Mouse (Mus musculus): ENCODE data around the gene Asgr2. TPM values are rescaled to one million over a fixed set of nuclear protein-coding genes. Genes with fewer than 3 reads are reported as not detected.

The Asgr2 gene
- total and polyA plus RNA-seq, 3 experiments = not detected

- no peaks in the 10 kb centered on the region for H3K4me1 ChIP-seq (ENCODE audit: insufficient read depth, low read depth, low read length)
- no peak for ATAC-seq (ENCODE audit: extremely low read depth, insufficient number of reproducible peaks, low FRiP score, poor library complexity, severe bottlenecking)
- DNase-seq (ENCODE audit: low spot score) = no peak
- TF ChIP-seq GATA1 (IDR thresholded peaks at IDR 0.05; ENCODE audit: borderline replicate concordance, low read length) = no peak
- TF ChIP-seq POLR2AphosphoS5 (IDR thresholded peaks at IDR 0.05; ENCODE audit: insufficient replicate concordance, low read depth, low read length) = no peak
- no peak for TF ChIP-seq TAL1 (conservative IDR thresholded peaks at IDR 0.05; ENCODE audit: low read depth, low read length)
- no peak for TF ChIP-seq CTCF (IDR thresholded peaks at IDR 0.05; ENCODE audit: low read depth, low read length)
- no peak for TF ChIP-seq GATA2 (IDR thresholded peaks at IDR 0.05; ENCODE audit: borderline replicate concordance, low read depth, low read length)
- H3K9me3 ChIP-seq (replicated peaks) = no peaks in the 10 kb centered on the region
- H3K36me3 ChIP-seq (replicated peaks) = no peaks in the 10 kb centered on the region
- peaks cover 31% of the 10 kb centered on the region for H3K27me3 ChIP-seq (ENCODE audit: insufficient read depth, low read length)
- no peak overlapping the region for H3K4me3 ChIP-seq (ENCODE audit: low read depth, low read length)
These were observed 7.4 kb downstream of the Asgr2 start for GRCm38 (mm10) chr11:70099809-70100208.

- no peak for TF ChIP-seq POLR2AphosphoS5 (IDR thresholded peaks at IDR 0.05; ENCODE audit: insufficient replicate concordance, low read depth, low read length)
- TF ChIP-seq TAL1 (conservative IDR thresholded peaks at IDR 0.05; ENCODE audit: low read depth, low read length) = no peak
- no peak for TF ChIP-seq GATA1 (IDR thresholded peaks at IDR 0.05; ENCODE audit: borderline replicate concordance, low read length)
- TF ChIP-seq CTCF (IDR thresholded peaks at IDR 0.05; ENCODE audit: low read depth, low read length) = no peak
- TF ChIP-seq GATA2 (IDR thresholded peaks at IDR 0.05; ENCODE audit: borderline replicate concordance, low read depth, low read length) = no peak
- Histone ChIP-seq H3K4me3 (ENCODE audit: low read depth, low read length) (no peak overlapping the region), H3K27me3 (ENCODE audit: insufficient read depth, low read length) (peaks cover 30% of the 10 kb centered on the region), H3K4me1 (ENCODE audit: insufficient read depth, low read depth, low read length) (no peaks in the 10 kb centered on the region), H3K9me3 (replicated peaks) (no peaks in the 10 kb centered on the region), H3K36me3 (replicated peaks) (no peaks in the 10 kb centered on the region)
- ATAC-seq (ENCODE audit: extremely low read depth, insufficient number of reproducible peaks, low FRiP score, poor library complexity, severe bottlenecking) (no peak), DNase-seq (ENCODE audit: low spot score) (no peak)
These were observed 11.4 kb downstream of the Asgr2 start for GRCm38 (mm10) chr11:70103701-70104315.

GRCm38 (mm10) chr11:70107085-70107484, 14.6 kb downstream of the Asgr2 start:
- no peaks in the 10 kb centered on the region for H3K9me3 ChIP-seq (replicated peaks)
- no peak for DNase-seq (ENCODE audit: low spot score)
- ATAC-seq (ENCODE audit: extremely low read depth, insufficient number of reproducible peaks, low FRiP score, poor library complexity, severe bottlenecking) = no peak
- H3K36me3 ChIP-seq (replicated peaks) = no peaks in the 10 kb centered on the region
- H3K27me3 ChIP-seq (ENCODE audit: insufficient read depth, low read length) = peaks cover 28% of the 10 kb centered on the region
- TF ChIP-seq CTCF (IDR thresholded peaks at IDR 0.05; ENCODE audit: low read depth, low read length) (no peak), POLR2AphosphoS5 (IDR thresholded peaks at IDR 0.05; ENCODE audit: insufficient replicate concordance, low read depth, low read length) (no peak), GATA2 (IDR thresholded peaks at IDR 0.05; ENCODE audit: borderline replicate concordance, low read depth, low read length) (no peak), TAL1 (conservative IDR thresholded peaks at IDR 0.05; ENCODE audit: low read depth, low read length) (no peak), GATA1 (IDR thresholded peaks at IDR 0.05; ENCODE audit: borderline replicate concordance, low read length) (no peak)
- no peak overlapping the region for H3K4me3 ChIP-seq (ENCODE audit: low read depth, low read length)
- H3K4me1 ChIP-seq (ENCODE audit: insufficient read depth, low read depth, low read length) = no peaks in the 10 kb centered on the region

- TF ChIP-seq GATA1 (IDR thresholded peaks at IDR 0.05; ENCODE audit: borderline replicate concordance, low read length) (no peak), GATA2 (IDR thresholded peaks at IDR 0.05; ENCODE audit: borderline replicate concordance, low read depth, low read length) (no peak), CTCF (IDR thresholded peaks at IDR 0.05; ENCODE audit: low read depth, low read length) (peak; percentile 71; the same call in 1 of the 2 replicates)
- Histone ChIP-seq H3K36me3 (replicated peaks) (no peaks in the 10 kb centered on the region), H3K4me1 (ENCODE audit: insufficient read depth, low read depth, low read length) (no peaks in the 10 kb centered on the region), H3K27me3 (ENCODE audit: insufficient read depth, low read length) (peaks cover 28% of the 10 kb centered on the region), H3K4me3 (ENCODE audit: low read depth, low read length) (no peak overlapping the region), H3K9me3 (replicated peaks) (no peaks in the 10 kb centered on the region)
- no peak for DNase-seq (ENCODE audit: low spot score)
- ATAC-seq (ENCODE audit: extremely low read depth, insufficient number of reproducible peaks, low FRiP score, poor library complexity, severe bottlenecking) = no peak
These were observed 17.7 kb downstream of the Asgr2 start for GRCm38 (mm10) chr11:70110146-70110545.

GRCm38 (mm10) chr11:70114562-70114961, 22.1 kb downstream of the Asgr2 start:
- Histone ChIP-seq H3K9me3 (replicated peaks) (no peaks in the 10 kb centered on the region; the same call in 1 of the 2 replicates), H3K27me3 (ENCODE audit: insufficient read depth, low read length) (peaks cover 9% of the 10 kb centered on the region), H3K4me3 (ENCODE audit: low read depth, low read length) (no peak overlapping the region), H3K4me1 (ENCODE audit: insufficient read depth, low read depth, low read length) (no peaks in the 10 kb centered on the region), H3K36me3 (replicated peaks) (no peaks in the 10 kb centered on the region)
- no peak for DNase-seq (ENCODE audit: low spot score)
- no peak for ATAC-seq (ENCODE audit: extremely low read depth, insufficient number of reproducible peaks, low FRiP score, poor library complexity, severe bottlenecking)
- TF ChIP-seq GATA2 (IDR thresholded peaks at IDR 0.05; ENCODE audit: borderline replicate concordance, low read depth, low read length) (no peak), GATA1 (IDR thresholded peaks at IDR 0.05; ENCODE audit: borderline replicate concordance, low read length) (no peak), TAL1 (conservative IDR thresholded peaks at IDR 0.05; ENCODE audit: low read depth, low read length) (no peak), CTCF (IDR thresholded peaks at IDR 0.05; ENCODE audit: low read depth, low read length) (no peak), POLR2AphosphoS5 (IDR thresholded peaks at IDR 0.05; ENCODE audit: insufficient replicate concordance, low read depth, low read length) (no peak)

GRCm38 (mm10) chr11:70115901-70116300, 23.5 kb downstream of the Asgr2 start:
- Histone ChIP-seq H3K27me3 (ENCODE audit: insufficient read depth, low read length) (peaks cover 9% of the 10 kb centered on the region), H3K4me1 (ENCODE audit: insufficient read depth, low read depth, low read length) (no peaks in the 10 kb centered on the region), H3K4me3 (ENCODE audit: low read depth, low read length) (no peak overlapping the region), H3K36me3 (replicated peaks) (no peaks in the 10 kb centered on the region), H3K9me3 (replicated peaks) (no peaks in the 10 kb centered on the region; the same call in 1 of the 2 replicates)
- TF ChIP-seq GATA2 (IDR thresholded peaks at IDR 0.05; ENCODE audit: borderline replicate concordance, low read depth, low read length) = no peak
- TF ChIP-seq POLR2AphosphoS5 (IDR thresholded peaks at IDR 0.05; ENCODE audit: insufficient replicate concordance, low read depth, low read length) = no peak
- no peak for TF ChIP-seq GATA1 (IDR thresholded peaks at IDR 0.05; ENCODE audit: borderline replicate concordance, low read length)
- TF ChIP-seq TAL1 (conservative IDR thresholded peaks at IDR 0.05; ENCODE audit: low read depth, low read length) = no peak
- no peak for TF ChIP-seq CTCF (IDR thresholded peaks at IDR 0.05; ENCODE audit: low read depth, low read length)
- no peak for ATAC-seq (ENCODE audit: extremely low read depth, insufficient number of reproducible peaks, low FRiP score, poor library complexity, severe bottlenecking)
- DNase-seq (ENCODE audit: low spot score) = no peak

Data from G1E (cell line).